Mouse (Mus musculus) liver, embryonic 13.5 days (tissue): ENCODE results near the gene Ubr3. TPM values are rescaled to one million over a fixed set of nuclear protein-coding genes. Genes with fewer than 3 reads are reported as not detected.

Experiments used
- ATAC-seq: fragments of 200-750 bp; cut with Nextera tagmentation; 2 replicates; pipeline ENCODE4 v1.8.0; 2017; ENCODE audit warnings: low read depth, mild to moderate bottlenecking, moderate number of reproducible peaks, moderate library complexity
- DNase-seq: peaks from one replicate; pipeline ENCODE4 v3.0.0; 2022
- H3K27ac ChIP-seq: fragments of 300-500 bp; sonication (generic); 2 replicates; pipeline ENCODE4 v1.5.1; 2015; ENCODE audit warnings: moderate library complexity, mild to moderate bottlenecking, inconsistent platforms
- H3K27me3 ChIP-seq: fragments of 300-500 bp; sonication (generic); 2 replicates; pipeline ENCODE4 v1.6.1; 2015; ENCODE audit warnings: mild to moderate bottlenecking, inconsistent platforms
- H3K36me3 ChIP-seq: fragments of 300-500 bp; sonication (generic); 2 replicates; pipeline ENCODE4 v1.6.1; 2015; ENCODE audit warnings: mild to moderate bottlenecking, inconsistent platforms
- H3K4me1 ChIP-seq: fragments of 300-500 bp; sonication (generic); replicated peaks from 2 replicates; pipeline ENCODE4 v1.6.1; 2015; ENCODE audit warnings: inconsistent platforms
- H3K4me2 ChIP-seq: fragments of 300-500 bp; sonication (generic); 2 replicates; pipeline ENCODE4 v1.6.1; 2015; ENCODE audit warnings: inconsistent platforms, mild to moderate bottlenecking, moderate library complexity
- H3K4me3 ChIP-seq: fragments of 300-500 bp; sonication (generic); replicated peaks from 2 replicates; pipeline ENCODE4 v1.5.1; 2015; ENCODE audit warnings: mild to moderate bottlenecking, inconsistent platforms
- H3K9ac ChIP-seq: fragments of 300-500 bp; sonication (generic); 2 replicates; pipeline ENCODE4 v1.6.1; 2015; ENCODE audit warnings: mild to moderate bottlenecking, inconsistent platforms
- H3K9me3 ChIP-seq: fragments of 300-500 bp; sonication (generic); replicated peaks from 2 replicates; pipeline ENCODE4 v1.6.1; 2016; ENCODE audit warnings: inconsistent platforms
- WGBS: fragments of 180-500 bp; shearing (Covaris S2); methylation state at CpG from one replicate; pipeline ENCODE4 v1.1.7; 2015; ENCODE audit not compliant: insufficient replicate concordance; 5-methylcytosine and 5-hydroxymethylcytosine counted together
- polyA plus RNA-seq: library from polyadenylated mRNA; unstranded; fragments of >200 nt; fragmentation: Nextera tagmentation; extraction: Ambion mirVana; gene quantifications from 2 replicates; pipeline ENCODE4 v1.2.1, GENCODE M21; 2015

The Ubr3 gene
- polyA plus RNA-seq, 1 experiment from 2014 or later = 5.1 TPM

- Histone ChIP-seq H3K9me3 (no peaks in the 10 kb centered on the region), H3K27me3 (no peaks in the 10 kb centered on the region), H3K9ac (no peak overlapping the region), H3K4me1 (no peaks in the 10 kb centered on the region), H3K4me3 (no peak overlapping the region), H3K4me2 (no peak overlapping the region), H3K27ac (no peak overlapping the region), H3K36me3 (no peaks in the 10 kb centered on the region)
- no peak for DNase-seq
- WGBS = 63% methylated on average over 5 of the region's 5 CpGs
- no peak for ATAC-seq
Measured at GRCm38 (mm10) chr2:70069861-70070260, 172.8 kb downstream of the Ubr3 start.

Other genes starting within 250 kb of the Ubr3 start
- gene Klhl41, start 227.1 kb upstream of the Ubr3 start, polyA plus RNA-seq = 0.42 and 0.43 TPM in 2 replicates
- 4.1 and 6.0 TPM in 2 replicates for gene Fastkd1, start 183.7 kb upstream of the Ubr3 start, polyA plus RNA-seq
- 79.7 and 100 TPM in 2 replicates for gene Ppig, start 174.7 kb upstream of the Ubr3 start, polyA plus RNA-seq
- gene Ccdc173, start 107.7 kb upstream of the Ubr3 start, polyA plus RNA-seq = 0.21 and 0.28 TPM in 2 replicates
- gene Phospho2, start 107.6 kb upstream of the Ubr3 start, polyA plus RNA-seq = 13.0 and 18.1 TPM in 2 replicates
- gene Klhl23, start 75.3 kb upstream of the Ubr3 start, polyA plus RNA-seq = 20.2 and 24.7 TPM in 2 replicates
- gene Ssb, start 35.7 kb upstream of the Ubr3 start, polyA plus RNA-seq = 204 and 266 TPM in 2 replicates
- 40.8 and 42.1 TPM in 2 replicates for gene Mettl5, start 11.6 kb upstream of the Ubr3 start, polyA plus RNA-seq
- gene Myo3b, start 141.9 kb downstream of the Ubr3 start, polyA plus RNA-seq = not detected in 2 replicates